Mouse (Mus musculus): Measurements from ENCODE around the gene 1700020N01Rik. TPM values are rescaled to one million over a fixed set of nuclear protein-coding genes. Genes with fewer than 3 reads are reported as not detected.

The 1700020N01Rik gene
- polyA plus RNA-seq, 1 experiment, result not detected

DNA sequence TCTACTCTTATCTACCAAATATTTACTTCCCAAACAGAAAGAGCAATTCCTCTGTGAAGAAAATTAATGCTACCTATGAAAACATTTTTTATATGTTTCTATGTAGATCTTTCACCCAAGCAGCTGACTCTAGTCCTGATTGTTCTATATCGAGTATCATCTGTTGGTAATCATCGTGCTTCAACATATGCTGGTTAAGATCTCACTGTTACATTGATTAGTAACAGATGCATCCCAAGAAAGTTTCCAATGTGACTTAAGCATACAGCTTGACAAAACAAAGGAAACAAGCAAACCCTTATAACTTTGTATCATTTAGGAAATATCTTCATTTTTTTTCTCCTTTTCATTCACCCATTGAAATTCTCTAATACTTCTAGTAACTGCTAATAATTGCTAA is 5.9 kb upstream of the 1700020N01Rik start:
- no peak overlapping the region for H3K27ac ChIP-seq (ENCODE audit: insufficient read depth, low read depth, low read length)
- no peak for TF ChIP-seq POLR2A (IDR thresholded peaks at IDR 0.05; ENCODE audit: insufficient read depth, low read depth, low read length)
- TF ChIP-seq CTCF (IDR thresholded peaks at IDR 0.05; ENCODE audit: insufficient read depth, low read depth, low read length), result no peak

DNA sequence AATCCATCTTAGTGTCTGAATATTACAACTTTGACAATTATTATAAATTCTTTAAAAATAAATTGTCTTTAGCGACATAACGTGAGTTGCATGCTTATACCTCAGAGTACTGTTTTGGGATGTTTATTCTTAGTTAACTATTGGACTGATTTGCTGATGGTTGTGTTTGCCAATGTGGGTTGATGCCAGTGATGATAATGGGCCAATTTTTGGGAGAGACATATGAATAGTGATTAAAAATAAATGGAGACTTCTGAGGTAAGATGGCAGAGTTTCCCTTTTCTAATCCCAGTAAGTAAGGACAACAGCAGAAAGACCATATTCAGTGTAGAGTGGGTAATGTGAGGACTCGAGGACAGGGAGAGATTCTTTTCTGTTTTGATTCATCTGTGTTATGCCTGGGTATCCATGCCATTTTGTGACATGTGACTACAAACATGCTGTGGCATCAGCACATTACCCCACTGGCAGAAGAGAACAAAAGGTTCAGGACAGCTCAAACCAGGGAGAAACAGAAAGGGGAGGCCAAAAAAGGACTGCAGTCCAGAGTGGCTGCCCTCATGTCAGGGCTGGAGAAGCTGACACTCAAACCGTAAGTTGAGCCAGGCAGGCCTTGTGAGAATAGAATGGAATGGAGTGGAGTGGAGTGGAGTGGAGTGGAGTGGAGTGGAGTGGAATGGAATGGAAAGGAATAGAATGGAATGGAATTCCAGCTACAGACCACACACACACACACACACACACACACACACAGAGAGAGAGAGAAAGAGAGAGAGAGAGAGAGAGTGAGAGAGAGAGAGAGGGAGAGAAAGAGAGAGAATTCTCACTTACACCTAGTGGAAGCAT is 4.7 kb upstream of the 1700020N01Rik start:
- 79% methylated on average over 4 of the region's 4 CpGs for WGBS
- no peak overlapping the region for H3K27ac ChIP-seq (ENCODE audit: insufficient read depth, low read depth, low read length)
- no peak for TF ChIP-seq POLR2A (IDR thresholded peaks at IDR 0.05; ENCODE audit: insufficient read depth, low read depth, low read length)
- no peak for TF ChIP-seq CTCF (IDR thresholded peaks at IDR 0.05; ENCODE audit: insufficient read depth, low read depth, low read length)
- no peaks in the 10 kb centered on the region for H3K4me1 ChIP-seq (ENCODE audit: control insufficient read depth, insufficient read depth, low read length)
- no peak overlapping the region for H3K4me3 ChIP-seq (ENCODE audit: insufficient read depth, low read depth, low read length)

More for the DNA sequence above, 5.9 kb upstream of the 1700020N01Rik start:
- no peaks in the 10 kb centered on the region for H3K4me1 ChIP-seq (ENCODE audit: control insufficient read depth, insufficient read depth, low read length)
- H3K4me3 ChIP-seq (ENCODE audit: insufficient read depth, low read depth, low read length), result no peak overlapping the region
- 95% methylated on average over 2 of the region's 2 CpGs for WGBS

DNA sequence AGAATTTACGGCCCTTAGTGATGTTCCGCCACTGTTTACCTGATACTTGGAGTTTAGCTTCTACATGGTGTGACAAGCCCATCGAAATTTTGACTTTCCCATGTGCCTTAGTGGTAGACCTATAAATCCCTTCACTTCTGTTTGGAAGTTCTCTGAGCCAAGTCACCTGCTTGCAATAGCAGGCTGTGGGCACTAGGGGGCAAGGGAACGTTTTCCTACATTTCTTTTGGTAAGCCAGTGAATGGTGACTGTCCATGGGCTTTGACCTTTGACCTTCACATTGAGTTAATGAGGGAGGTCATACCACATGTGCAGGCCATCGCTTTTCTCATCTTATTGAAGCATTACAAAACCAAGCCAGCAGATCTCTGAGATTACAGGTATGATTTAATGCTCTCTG is 8.0 kb downstream of the 1700020N01Rik start:
- WGBS, result 63% methylated on average over 5 of the region's 5 CpGs
- TF ChIP-seq POLR2A (IDR thresholded peaks at IDR 0.05; ENCODE audit: insufficient read depth, low read depth, low read length) (no peak), CTCF (IDR thresholded peaks at IDR 0.05; ENCODE audit: insufficient read depth, low read depth, low read length) (no peak)
- no peak overlapping the region for H3K27ac ChIP-seq (ENCODE audit: insufficient read depth, low read depth, low read length)
- no peak overlapping the region for H3K4me3 ChIP-seq (ENCODE audit: insufficient read depth, low read depth, low read length)
- no peaks in the 10 kb centered on the region; the same call in 1 of the 2 replicates for H3K4me1 ChIP-seq (ENCODE audit: control insufficient read depth, insufficient read depth, low read length)

DNA sequence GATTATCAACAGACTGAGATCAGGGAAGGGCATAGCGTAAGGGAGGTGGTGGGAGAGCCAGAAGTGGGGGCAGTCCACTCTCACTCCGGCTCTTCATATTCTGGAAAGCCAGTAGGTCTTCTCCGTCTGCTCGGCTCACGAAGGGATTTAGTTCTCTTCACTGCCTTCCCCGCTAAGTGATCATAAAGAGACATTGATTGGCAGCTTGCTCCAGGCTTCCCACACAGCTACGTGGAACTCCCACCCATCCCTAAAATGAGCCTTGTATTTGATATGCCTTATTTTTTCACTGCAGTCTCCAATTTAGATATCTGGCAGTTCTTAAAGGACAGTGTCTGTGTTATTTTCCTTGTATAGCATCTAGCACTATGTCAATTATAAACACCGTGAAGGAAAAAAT is 11.5 kb downstream of the 1700020N01Rik start:
- Histone ChIP-seq H3K27ac (ENCODE audit: insufficient read depth, low read depth, low read length) (no peak overlapping the region), H3K4me3 (ENCODE audit: insufficient read depth, low read depth, low read length) (no peak overlapping the region), H3K4me1 (ENCODE audit: control insufficient read depth, insufficient read depth, low read length) (no peaks in the 10 kb centered on the region; the same call in 1 of the 2 replicates)
- TF ChIP-seq CTCF (IDR thresholded peaks at IDR 0.05; ENCODE audit: insufficient read depth, low read depth, low read length), result no peak
- TF ChIP-seq POLR2A (IDR thresholded peaks at IDR 0.05; ENCODE audit: insufficient read depth, low read depth, low read length), result no peak
- WGBS, result 88% methylated on average over 8 of the region's 8 CpGs

DNA sequence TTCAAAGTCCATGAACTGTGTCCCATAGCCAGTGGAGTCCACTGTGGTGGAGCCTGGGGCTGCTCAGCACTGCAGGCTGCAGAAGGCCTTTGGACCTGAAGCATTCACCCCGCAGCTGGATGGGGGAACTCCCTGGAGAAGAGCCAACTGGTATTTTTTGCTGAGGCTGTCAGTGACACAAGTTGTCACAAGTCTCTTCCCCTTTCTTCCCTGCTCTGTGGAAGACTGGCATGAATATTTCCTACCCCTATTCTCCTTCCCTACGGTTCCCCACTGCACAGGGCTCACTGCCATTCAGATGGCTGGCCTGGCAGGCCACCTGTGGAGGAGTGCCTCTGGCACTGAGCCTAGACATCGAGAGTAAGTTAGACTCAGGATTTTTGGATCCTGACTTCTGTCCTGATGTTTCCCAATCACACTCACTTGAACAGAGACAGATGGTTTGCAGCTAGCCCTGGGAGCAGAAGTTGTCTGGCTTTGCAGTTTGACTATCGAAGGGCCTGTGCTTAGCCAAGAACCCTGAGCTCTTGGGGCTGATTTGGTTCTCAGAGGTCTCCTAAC is 12.1 kb downstream of the 1700020N01Rik start:
- Histone ChIP-seq H3K27ac (ENCODE audit: insufficient read depth, low read depth, low read length) (no peak overlapping the region), H3K4me1 (ENCODE audit: control insufficient read depth, insufficient read depth, low read length) (no peaks in the 10 kb centered on the region; the same call in 1 of the 2 replicates), H3K4me3 (ENCODE audit: insufficient read depth, low read depth, low read length) (no peak overlapping the region)
- 38% methylated on average over 4 of the region's 4 CpGs for WGBS
- TF ChIP-seq POLR2A (IDR thresholded peaks at IDR 0.05; ENCODE audit: insufficient read depth, low read depth, low read length) (no peak), CTCF (IDR thresholded peaks at IDR 0.05; ENCODE audit: insufficient read depth, low read depth, low read length) (no peak)

DNA sequence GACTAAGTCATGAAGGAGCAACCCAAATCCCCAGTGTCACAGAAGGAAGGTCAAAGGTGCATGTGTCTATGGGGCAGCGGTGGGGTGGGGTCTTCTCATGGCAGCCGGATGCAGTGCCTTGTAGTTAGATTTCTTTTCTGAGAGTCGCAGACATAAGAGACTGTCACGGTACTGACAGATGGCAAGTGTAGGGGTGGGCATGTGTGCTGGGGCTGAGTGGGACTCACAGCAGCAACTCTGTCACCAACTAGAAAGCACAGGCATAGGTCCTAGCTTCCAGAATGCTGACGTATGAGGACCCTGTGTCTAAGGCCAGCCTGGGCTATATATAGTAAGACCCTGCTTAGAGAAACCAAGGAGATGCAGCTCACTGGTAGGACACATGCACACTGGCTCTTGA is 12.7 kb downstream of the 1700020N01Rik start:
- no peaks in the 10 kb centered on the region; the same call in 1 of the 2 replicates for H3K4me1 ChIP-seq (ENCODE audit: control insufficient read depth, insufficient read depth, low read length)
- WGBS, result 93% methylated on average over 5 of the region's 5 CpGs

DNA sequence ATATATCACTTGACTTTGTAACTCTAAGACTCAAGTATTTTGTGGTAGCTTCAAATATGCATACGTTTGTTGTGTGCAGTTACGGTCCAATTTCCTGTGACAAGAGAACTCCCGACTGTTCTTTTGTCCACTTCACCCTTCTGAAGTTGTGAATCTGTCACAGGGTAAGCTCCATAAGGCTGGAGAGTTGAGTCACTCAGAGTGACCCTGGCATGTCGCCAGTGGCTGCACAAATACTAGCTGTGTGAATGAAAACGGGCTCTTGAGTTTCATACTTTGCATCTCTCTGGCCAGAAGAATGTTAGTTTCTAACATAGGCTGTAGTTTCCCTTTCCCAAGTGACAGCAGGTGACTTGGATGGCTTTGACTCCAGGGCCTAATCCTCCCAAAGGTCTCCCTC is 14.0 kb downstream of the 1700020N01Rik start:
- 74% methylated on average over 5 of the region's 5 CpGs for WGBS
- Histone ChIP-seq H3K27ac (ENCODE audit: insufficient read depth, low read depth, low read length) (no peak overlapping the region), H3K4me3 (ENCODE audit: insufficient read depth, low read depth, low read length) (no peak overlapping the region), H3K4me1 (ENCODE audit: control insufficient read depth, insufficient read depth, low read length) (no peaks in the 10 kb centered on the region; the same call in 1 of the 2 replicates)
- TF ChIP-seq POLR2A (IDR thresholded peaks at IDR 0.05; ENCODE audit: insufficient read depth, low read depth, low read length) (no peak), CTCF (IDR thresholded peaks at IDR 0.05; ENCODE audit: insufficient read depth, low read depth, low read length) (no peak)

More for the DNA sequence above, 12.7 kb downstream of the 1700020N01Rik start:
- H3K27ac ChIP-seq (ENCODE audit: insufficient read depth, low read depth, low read length), result no peak overlapping the region
- no peak overlapping the region for H3K4me3 ChIP-seq (ENCODE audit: insufficient read depth, low read depth, low read length)
- TF ChIP-seq CTCF (IDR thresholded peaks at IDR 0.05; ENCODE audit: insufficient read depth, low read depth, low read length) (no peak), POLR2A (IDR thresholded peaks at IDR 0.05; ENCODE audit: insufficient read depth, low read depth, low read length) (no peak)

DNA sequence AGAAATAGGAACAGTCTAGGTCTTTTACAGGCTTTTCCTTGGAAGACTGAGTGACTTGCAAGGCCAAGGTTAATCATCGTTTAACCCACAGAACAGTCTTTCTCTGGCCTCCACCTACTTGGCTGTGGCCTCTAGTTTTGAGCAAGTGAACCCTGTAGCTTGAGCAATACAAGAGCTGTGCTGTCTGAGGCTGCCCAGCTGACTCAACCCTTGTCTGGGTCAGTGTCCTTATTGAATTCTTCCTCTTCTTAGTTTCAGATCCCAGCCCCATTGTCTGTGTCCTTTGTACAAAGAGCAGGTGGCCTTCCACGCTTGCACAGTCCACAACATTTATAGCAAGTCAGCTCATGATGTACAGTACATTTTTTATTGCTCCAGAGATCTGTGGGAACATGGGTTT is 16.6 kb downstream of the 1700020N01Rik start:
- 80% methylated on average over 2 of the region's 2 CpGs for WGBS
- no peak for TF ChIP-seq POLR2A (IDR thresholded peaks at IDR 0.05; ENCODE audit: insufficient read depth, low read depth, low read length)
- Histone ChIP-seq H3K27ac (ENCODE audit: insufficient read depth, low read depth, low read length) (no peak overlapping the region), H3K4me1 (ENCODE audit: control insufficient read depth, insufficient read depth, low read length) (no peaks in the 10 kb centered on the region; the same call in 1 of the 2 replicates), H3K4me3 (ENCODE audit: insufficient read depth, low read depth, low read length) (no peak overlapping the region)

Measured in olfactory bulb, adult 2 months (tissue).